Comparison of ENCODE assay signal across 9 mouse cellular contexts in the genomic region with DNA sequence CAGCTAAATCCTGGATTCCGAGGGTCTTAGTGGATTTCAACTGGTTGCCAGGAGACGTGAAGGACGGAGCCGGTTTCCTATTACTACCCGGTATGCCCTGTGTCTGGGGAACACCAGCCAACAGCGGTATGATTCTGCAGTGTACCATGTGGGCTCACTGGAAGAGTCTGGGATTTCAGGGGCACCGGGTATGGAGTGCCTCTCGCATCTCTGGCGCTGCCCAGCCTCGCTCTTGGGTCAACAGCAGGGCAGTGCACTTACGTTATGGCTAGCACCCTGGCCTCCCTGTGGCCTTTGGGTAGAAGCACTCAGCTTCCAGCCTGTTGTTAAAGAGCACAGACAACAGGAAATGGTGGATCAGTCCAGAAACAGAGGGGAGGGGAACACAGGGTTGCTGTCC. TPM values are rescaled to one million over a fixed set of nuclear protein-coding genes. Genes with fewer than 3 reads are reported as not detected.
A peak's percentile ranks its signal among the peaks of the same experiment; 100 is the strongest.
DNase-seq lines count a peak whose midpoint lies in the region; ATAC-seq and TF ChIP-seq lines count a peak whose summit lies in the region.
"Had no signal": no experiment of that assay in that cellular context is flagged by ENCODE, and none has a peak within 500 bp of the region (broad histone marks: within the 10 kb centered on the region; RNA-seq: fewer than 3 reads in every experiment).

No protein-coding gene starts in this region.

- H3K9ac ChIP-seq in forebrain, embryonic 11.5 days (ENCODE audit: low read length) = no peak overlapping the region
- H3K9ac ChIP-seq in kidney, postnatal 0 days (ENCODE audit: low read depth, low read length) = no peak overlapping the region
- H3K9ac ChIP-seq in midbrain, embryonic 12.5 days (replicated peaks) = no peak overlapping the region

- no peak overlapping the region for H3K4me2 ChIP-seq in forebrain, embryonic 11.5 days (ENCODE audit: low read depth, low read length, severe bottlenecking)
- peak overlapping the region; percentile 34 for H3K4me2 ChIP-seq in kidney, postnatal 0 days (ENCODE audit: low read length)
- peak overlapping the region; percentile 33 for H3K4me2 ChIP-seq in midbrain, embryonic 12.5 days (replicated peaks)

- H3K27me3 ChIP-seq in forebrain, embryonic 11.5 days (ENCODE audit: control insufficient read depth, insufficient read depth, low read length) = peaks cover 38% of the 10 kb centered on the region
- peaks cover 14% of the 10 kb centered on the region for H3K27me3 ChIP-seq in kidney, postnatal 0 days (ENCODE audit: insufficient read depth, low read length)
- H3K27me3 ChIP-seq in midbrain, embryonic 12.5 days = peaks cover 52% of the 10 kb centered on the region

- H3K36me3 ChIP-seq in forebrain, embryonic 11.5 days (ENCODE audit: control insufficient read depth, insufficient read depth, low read length) = no peaks in the 10 kb centered on the region
- H3K36me3 ChIP-seq in kidney, postnatal 0 days (ENCODE audit: insufficient read depth, low read length) = no peaks in the 10 kb centered on the region
- no peaks in the 10 kb centered on the region for H3K36me3 ChIP-seq in midbrain, embryonic 12.5 days

- TF ChIP-seq CTCF in kidney, postnatal 0 days (IDR thresholded peaks at IDR 0.05; ENCODE audit: low read depth) = no peak

- no peaks in the 10 kb centered on the region for H3K9me3 ChIP-seq in forebrain, embryonic 11.5 days (ENCODE audit: control insufficient read depth, low read length)
- H3K9me3 ChIP-seq in kidney, postnatal 0 days (replicated peaks; ENCODE audit: low read length) = no peaks in the 10 kb centered on the region
- no peaks in the 10 kb centered on the region for H3K9me3 ChIP-seq in midbrain, embryonic 12.5 days

- H3K4me1 ChIP-seq in forebrain, embryonic 11.5 days (replicated peaks; ENCODE audit: control insufficient read depth, insufficient read depth, low read length) = peaks cover 17% of the 10 kb centered on the region
- H3K4me1 ChIP-seq in kidney, postnatal 0 days (replicated peaks; ENCODE audit: insufficient read depth, low read length) = peaks cover 15% of the 10 kb centered on the region; the same call in 1 of the 2 replicates
- H3K4me1 ChIP-seq in midbrain, embryonic 12.5 days = peaks cover 40% of the 10 kb centered on the region

- 6% methylated on average over 11 of the region's 11 CpGs for WGBS in forebrain, embryonic 11.5 days
- WGBS in kidney, postnatal 0 days = 12% methylated on average over 11 of the region's 11 CpGs
- WGBS in midbrain, embryonic 12.5 days = 5% methylated on average over 11 of the region's 11 CpGs

- DNase-seq in adrenal gland, adult (ENCODE audit: inconsistent age in 2 of 2, low spot score in 1 of 2) = peak; percentile 12 to 29
- no peak for DNase-seq in adrenal gland, postnatal 4 days (ENCODE audit: low spot score in 2 of 2)
- peak; percentile 58 for DNase-seq in forebrain, embryonic 11.5 days (ENCODE audit: low spot score)
- DNase-seq in kidney, postnatal 0 days (ENCODE audit: low spot score) = peak; percentile 64
- no peak for DNase-seq in spleen, adult 12 weeks (ENCODE audit: low spot score)
- no peak for DNase-seq in left cerebral cortex, postnatal 36 days (ENCODE audit: low spot score in 2 of 2)
- no peak for DNase-seq in natural killer cell, adult 2 months (ENCODE audit: low spot score in 2 of 2)

- ATAC-seq in forebrain, embryonic 11.5 days (replicated peaks; ENCODE audit: low FRiP score) = no peak
- peak; percentile 43; the same call in 1 of the 2 replicates for ATAC-seq in kidney, postnatal 0 days (replicated peaks; ENCODE audit: low FRiP score, low read depth)
- no peak for ATAC-seq in midbrain, embryonic 12.5 days (ENCODE audit: low FRiP score, low read depth)

- no peak overlapping the region for H3K4me3 ChIP-seq in forebrain, embryonic 11.5 days (ENCODE audit: low read depth, low read length)
- H3K4me3 ChIP-seq in kidney, postnatal 0 days (replicated peaks; ENCODE audit: low read depth, low read length) = no peak overlapping the region
- 0 out of 2 replicates have a peak overlapping the region, but pooled peaks have one; percentile 7 for H3K4me3 ChIP-seq in midbrain, embryonic 12.5 days

- intact Hi-C loops in left cerebral cortex, postnatal 36 days (cut with DNase I) = loop anchor here (5.0 kb wide), 2 partner anchors 316 to 496 kb away; no protein-coding TSS in a partner anchor

- no peak overlapping the region for H3K27ac ChIP-seq in forebrain, embryonic 11.5 days (ENCODE audit: low read depth, low read length)
- H3K27ac ChIP-seq in kidney, postnatal 0 days = no peak overlapping the region
- H3K27ac ChIP-seq in midbrain, embryonic 12.5 days (replicated peaks) = no peak overlapping the region
- H3K27ac ChIP-seq: macrophage had no signal

RNA-seq across cellular contexts. Expression of a gene that starts 1.1 kb away (rescaled TPM):
- 10 to 100 TPM; 29.2 to 34.6 TPM for total RNA-seq in adrenal gland, postnatal 4 days (2021)
- polyA plus RNA-seq in forebrain, embryonic 11.5 days (2014; fragmentation: Nextera tagmentation; extraction: Ambion mirVana) = 2.3 and 2.8 TPM in 2 replicates
- polyA plus RNA-seq in kidney, postnatal 0 days (2015; fragmentation: Nextera tagmentation; extraction: Ambion mirVana) = 4.8 and 5.2 TPM in 2 replicates
- polyA plus RNA-seq in midbrain, embryonic 12.5 days (2016; fragmentation: Nextera tagmentation; extraction: Ambion mirVana) = 2.7 and 3.2 TPM in 2 replicates
- total RNA-seq in left cerebral cortex, postnatal 36 days (2021) = 10 to 100 TPM; 12.6 TPM
- polyA plus RNA-seq: macrophage had no signal

Comparison
In these comparisons a context has a peak if more than half of its experiments do, and no peak if none do; other contexts are left out.
1. DNase-seq: peak in adrenal gland, adult (2 of 2), forebrain, embryonic 11.5 days (single experiment) and kidney, postnatal 0 days (single experiment); none in adrenal gland, postnatal 4 days (0 of 2), spleen, adult 12 weeks (single experiment), left cerebral cortex, postnatal 36 days (0 of 2) and natural killer cell, adult 2 months (0 of 2).